Mouse (Mus musculus) CD4-positive, CD25-positive, alpha-beta regulatory T cell, adult 2 months (primary cell): ENCODE data around the gene Triobp.
A peak's percentile ranks its signal among the peaks of the same experiment; 100 is the strongest.
"Not testable (repeated sequence)": the region's sequence is repeated elsewhere in the genome, so short reads cannot be mapped to it uniquely, and the experiment has no call there.

Source experiments
- DNase-seq: peaks from one replicate; pipeline ENCODE4 v3.0.0-alpha.2; 2012; ENCODE audit warnings: low read depth, low spot score

Gene Triobp

GRCm38 (mm10) chr15:79029519-79030241 is 82.2 kb downstream of the Triobp start:
- DNase-seq: peak; percentile 34

GRCm38 (mm10) chr15:79030551-79031435 is 83.3 kb downstream of the Triobp start:
- peak; percentile 88 for DNase-seq

- not testable (repeated sequence) for DNase-seq
These were observed 84.4 kb downstream of the Triobp start for GRCm38 (mm10) chr15:79031908-79032307.

- DNase-seq: peak; percentile 85
These were observed 90.4 kb downstream of the Triobp start for GRCm38 (mm10) chr15:79037913-79038328.

- no peak for DNase-seq
These were observed 90.8 kb downstream of the Triobp start for GRCm38 (mm10) chr15:79038331-79038730.

GRCm38 (mm10) chr15:79038853-79039252 is 91.3 kb downstream of the Triobp start:
- peak; percentile 97 for DNase-seq

GRCm38 (mm10) chr15:79040501-79041416 is 93.2 kb downstream of the Triobp start:
- DNase-seq: peak; percentile 72

GRCm38 (mm10) chr15:79041585-79041984 is 94.1 kb downstream of the Triobp start, which contains the start of gene Galr3:
Galr3 (plus strand) TSS chr15:79041885.
- no peak for DNase-seq

GRCm38 (mm10) chr15:79042721-79043491 is 95.4 kb downstream of the Triobp start:
- peak; percentile 59 for DNase-seq

- no peak for DNase-seq
These were observed 97.3 kb downstream of the Triobp start for GRCm38 (mm10) chr15:79044837-79045236.

GRCm38 (mm10) chr15:79048186-79048585 is 100.7 kb downstream of the Triobp start:
- no peak for DNase-seq

- DNase-seq: no peak
These were observed 102.8 kb downstream of the Triobp start for GRCm38 (mm10) chr15:79050160-79050845.

- no peak for DNase-seq
These were observed 103.4 kb downstream of the Triobp start for GRCm38 (mm10) chr15:79050964-79051363.

GRCm38 (mm10) chr15:79051461-79052360 is 104.2 kb downstream of the Triobp start:
- no peak for DNase-seq

- DNase-seq: no peak
These were observed 104.8 kb downstream of the Triobp start for GRCm38 (mm10) chr15:79052366-79052765.
